Mouse (Mus musculus): ENCODE data around the gene Rnaseh2b.

Gene Rnaseh2b

GRCm38 (mm10) chr14:62292488-62293339 is at the start of gene Rnaseh2b, which contains the start of gene Dleu7:
Gene Rnaseh2b, plus strand, starts transcription at chr14:62292589.
Gene Dleu7, minus strand, starts transcription at chr14:62293047.
- DNase-seq (ENCODE audit: low spot score) = no peak

DNA sequence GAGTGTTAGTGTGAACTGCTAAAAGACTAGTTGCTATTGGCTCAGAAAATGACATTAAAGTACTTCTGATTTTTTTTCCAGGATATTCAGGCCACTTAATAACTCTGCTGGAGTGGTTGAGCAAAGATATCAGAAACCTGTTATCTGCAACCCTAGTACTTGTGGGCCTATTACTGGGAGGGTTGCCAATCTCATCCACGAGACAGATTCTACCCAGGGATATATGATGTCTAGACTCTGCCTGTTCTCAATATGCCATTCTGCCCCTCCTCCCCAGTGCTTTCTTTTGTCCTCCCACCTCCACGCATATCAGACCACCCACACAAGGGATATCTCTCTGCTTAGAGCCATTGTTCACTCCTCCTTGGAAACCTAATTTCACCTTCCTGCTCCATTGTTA is 48.9 kb upstream of the Rnaseh2b start:
- no peak for DNase-seq (ENCODE audit: low spot score)

- no peak for DNase-seq (ENCODE audit: low spot score)
Observed at GRCm38 (mm10) chr14:62245557-62245956, 46.8 kb upstream of the Rnaseh2b start.

GRCm38 (mm10) chr14:62248345-62248744 is 44.0 kb upstream of the Rnaseh2b start:
- no peak for DNase-seq (ENCODE audit: low spot score)

- DNase-seq (ENCODE audit: low spot score) = no peak
Observed at GRCm38 (mm10) chr14:62248796-62249195, 43.6 kb upstream of the Rnaseh2b start.

- no peak for DNase-seq (ENCODE audit: low spot score)
Observed at GRCm38 (mm10) chr14:62249251-62249650, 43.1 kb upstream of the Rnaseh2b start.

- DNase-seq (ENCODE audit: low spot score) = no peak
Observed at GRCm38 (mm10) chr14:62250046-62250445, 42.3 kb upstream of the Rnaseh2b start.

GRCm38 (mm10) chr14:62251999-62252398 is 40.4 kb upstream of the Rnaseh2b start:
- peak; percentile 77 for DNase-seq (ENCODE audit: low spot score)

- DNase-seq (ENCODE audit: low spot score) = peak; percentile 8
Observed at GRCm38 (mm10) chr14:62254371-62254770, 38.0 kb upstream of the Rnaseh2b start.

GRCm38 (mm10) chr14:62256066-62256465 is 36.3 kb upstream of the Rnaseh2b start:
- DNase-seq (ENCODE audit: low spot score) = no peak

DNA sequence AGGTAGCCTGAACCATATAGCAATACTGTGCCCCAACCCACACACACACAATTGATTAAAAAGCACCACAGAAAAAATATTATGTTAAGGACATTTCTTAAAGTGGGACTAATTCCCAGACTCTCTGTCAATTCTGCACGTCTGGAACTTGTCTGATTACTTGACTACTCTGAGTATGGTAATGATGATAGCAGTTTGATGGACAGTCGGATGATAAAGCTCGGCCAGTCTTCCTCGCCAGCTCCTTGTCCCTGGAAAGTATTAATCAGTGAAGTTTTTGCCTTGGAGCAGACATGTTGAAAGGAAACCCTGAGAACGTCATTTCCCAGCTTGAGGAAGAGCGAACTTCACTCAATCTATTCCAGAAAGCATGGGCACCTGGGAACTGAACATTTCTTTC is 34.3 kb upstream of the Rnaseh2b start:
- DNase-seq (ENCODE audit: low spot score) = no peak

GRCm38 (mm10) chr14:62258978-62259536 is 33.3 kb upstream of the Rnaseh2b start:
- no peak for DNase-seq (ENCODE audit: low spot score)

- DNase-seq (ENCODE audit: low spot score) = no peak
Observed at GRCm38 (mm10) chr14:62270698-62271396, 21.5 kb upstream of the Rnaseh2b start.

DNA sequence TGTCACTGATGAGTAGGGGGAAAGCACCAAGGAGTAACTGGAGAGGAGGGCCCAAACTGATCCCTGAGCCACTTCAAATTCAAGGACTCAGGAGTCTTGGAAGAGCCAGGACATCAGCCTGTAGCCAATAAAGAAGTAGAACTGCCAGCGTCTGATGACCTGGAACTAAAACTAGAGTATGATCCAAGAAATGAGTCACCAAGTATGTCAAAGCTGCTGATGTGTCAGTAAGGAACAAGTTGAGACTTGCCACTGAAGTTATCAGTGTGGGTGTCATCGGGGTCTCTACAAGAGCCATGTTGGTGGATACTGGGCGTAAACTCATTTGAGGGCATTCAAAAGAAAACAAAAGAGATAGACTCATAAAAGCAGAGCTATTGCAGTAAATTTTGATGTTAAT is 18.8 kb upstream of the Rnaseh2b start:
- DNase-seq (ENCODE audit: low spot score) = no peak

DNA sequence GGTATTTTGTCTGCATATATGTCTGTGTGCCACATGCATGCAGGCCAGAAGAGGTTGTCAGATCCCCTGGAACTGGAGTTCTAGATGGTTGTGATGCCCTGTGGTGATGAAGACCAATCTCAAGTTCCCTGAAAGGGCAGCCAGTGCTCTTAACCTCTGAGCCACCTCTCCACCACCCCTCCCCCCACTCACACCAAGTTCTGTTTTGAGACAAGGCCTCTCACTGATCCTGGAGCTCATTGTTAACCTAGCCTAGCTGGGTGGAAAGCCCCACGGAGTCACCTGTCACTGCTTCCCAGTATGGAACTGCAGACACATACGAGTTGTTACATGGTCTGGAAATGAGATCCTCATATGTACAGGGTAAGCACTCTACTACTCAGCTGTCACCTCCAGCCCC is 9.4 kb upstream of the Rnaseh2b start:
- DNase-seq (ENCODE audit: low spot score) = no peak

GRCm38 (mm10) chr14:62288731-62289130 is 3.7 kb upstream of the Rnaseh2b start:
- no peak for DNase-seq (ENCODE audit: low spot score)

GRCm38 (mm10) chr14:62291406-62291987 is 892 bp upstream of the Rnaseh2b start:
- DNase-seq (ENCODE audit: low spot score) = no peak

- DNase-seq (ENCODE audit: low spot score) = no peak
Observed at GRCm38 (mm10) chr14:62292166-62292487, 262 bp upstream of the Rnaseh2b start.

DNA sequence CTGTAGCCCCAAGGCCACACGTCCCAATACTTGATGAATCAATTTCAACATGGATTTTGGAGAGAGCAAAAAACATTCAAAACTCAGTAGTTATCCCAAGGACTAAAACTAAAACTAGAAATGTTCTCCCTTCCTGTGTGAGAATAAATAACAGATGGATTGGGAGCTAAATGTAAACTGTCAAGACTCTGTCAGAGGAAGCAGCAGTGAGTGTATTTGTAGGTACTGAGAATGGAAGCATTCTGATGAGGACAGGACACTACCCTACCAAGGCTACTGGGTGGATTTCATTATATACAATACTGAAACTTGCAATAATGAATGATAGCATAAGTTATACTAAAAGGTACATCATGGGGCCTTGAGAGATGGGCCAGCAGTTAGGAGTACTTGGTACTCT is 6.4 kb downstream of the Rnaseh2b start:
- DNase-seq (ENCODE audit: low spot score) = no peak

DNA sequence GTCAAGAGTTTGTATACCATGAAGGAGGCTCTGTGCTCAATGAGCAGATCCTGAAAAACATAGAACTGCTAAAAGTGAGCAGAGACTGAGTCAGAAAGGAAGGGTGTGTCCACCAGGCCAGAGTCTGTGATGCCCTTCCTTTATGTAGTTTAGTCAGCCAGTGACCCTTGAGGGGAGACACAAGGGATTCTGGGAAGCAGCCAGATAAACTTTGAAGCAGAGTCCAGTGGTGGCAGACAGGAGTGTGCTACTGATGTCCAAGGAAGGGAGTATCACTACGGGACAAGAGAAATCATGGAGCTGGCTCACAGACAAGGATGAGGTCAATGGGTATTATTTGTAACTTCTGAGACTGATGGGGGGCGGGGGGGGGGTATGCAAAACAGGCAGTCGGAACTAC is 7.6 kb downstream of the Rnaseh2b start:
- no peak for DNase-seq (ENCODE audit: low spot score)

GRCm38 (mm10) chr14:62307555-62307954 is 15.2 kb downstream of the Rnaseh2b start:
- no peak for DNase-seq (ENCODE audit: low spot score)

DNA sequence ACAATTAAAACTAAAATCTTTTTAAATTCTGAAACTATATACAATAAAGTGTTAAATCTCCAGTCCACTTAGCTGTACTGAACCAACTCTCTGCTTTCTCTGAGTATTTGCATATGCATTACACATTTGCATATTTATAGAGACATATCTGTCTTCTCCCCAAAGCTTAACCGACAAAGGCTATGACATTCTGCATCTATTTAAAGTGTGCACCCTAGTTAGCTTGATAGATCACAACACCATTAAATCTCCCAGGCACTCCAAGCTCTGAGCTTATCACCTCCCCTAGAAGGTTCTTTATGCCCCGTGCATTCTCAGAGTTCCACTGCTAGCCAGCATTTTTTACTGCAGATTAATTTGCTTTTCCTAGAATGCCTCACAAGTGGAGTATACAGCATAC is 16.6 kb downstream of the Rnaseh2b start:
- DNase-seq (ENCODE audit: low spot score) = no peak

- no peak for DNase-seq (ENCODE audit: low spot score)
Observed at GRCm38 (mm10) chr14:62311672-62312071, 19.3 kb downstream of the Rnaseh2b start.

Measured in adipocyte (in vitro differentiated cells).